ENCODE assay signal across 8 mouse cellular contexts in the genomic region with DNA sequence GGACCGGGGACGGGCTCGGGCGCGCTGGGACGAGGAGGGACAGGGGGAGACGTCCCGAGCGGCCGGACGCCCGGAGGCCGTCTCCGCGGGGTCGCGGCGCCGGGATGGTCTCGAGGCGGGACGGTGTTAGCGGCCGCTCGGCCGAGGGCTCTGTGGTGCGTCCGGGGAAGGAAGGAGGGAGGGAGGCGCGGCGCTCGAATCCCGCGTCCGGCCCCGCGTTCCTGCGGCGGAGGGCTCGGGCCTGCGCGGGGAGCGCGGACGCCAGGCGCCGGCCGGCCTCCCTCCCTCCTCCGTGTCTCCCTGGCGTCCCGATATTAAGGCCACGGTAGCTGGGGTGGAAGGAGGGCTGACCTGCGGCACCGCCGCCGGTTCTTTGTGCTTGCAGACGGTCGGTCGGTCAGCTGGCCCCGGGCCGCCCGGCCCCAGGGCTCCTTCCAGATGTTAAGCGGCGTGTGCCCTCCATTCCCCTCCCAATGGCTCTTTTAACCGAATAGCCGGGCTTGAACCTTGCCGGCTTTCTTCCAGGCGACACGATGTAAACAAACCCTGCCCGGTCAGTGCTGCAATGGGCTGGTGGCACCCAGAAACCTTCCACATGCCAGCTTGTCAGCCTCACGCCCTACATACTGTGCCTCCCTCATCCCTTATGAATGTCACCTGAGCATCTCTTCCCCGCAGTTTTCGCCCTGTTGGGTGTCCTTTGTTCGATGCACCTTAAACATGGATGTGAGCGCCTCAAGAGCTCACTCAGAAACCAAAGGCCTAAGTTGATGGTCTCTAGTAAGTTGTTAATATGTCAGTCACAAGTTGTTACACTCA. TPM values are rescaled to one million over a fixed set of nuclear protein-coding genes. Genes with fewer than 3 reads are reported as not detected.
DNase-seq lines count a peak whose midpoint lies in the region; ATAC-seq lines count a peak whose summit lies in the region.

No protein-coding gene starts in this region.

- peak overlapping the region; percentile 74 for H3K4me2 ChIP-seq in hindbrain, embryonic 16.5 days (ENCODE audit: low read length)
- H3K4me2 ChIP-seq in stomach, embryonic 14.5 days (replicated peaks; ENCODE audit: low read depth, low read length): peak overlapping the region; percentile 79

- H3K4me1 ChIP-seq in hindbrain, embryonic 16.5 days (ENCODE audit: control insufficient read depth, insufficient read depth, low read depth, low read length): peaks cover 12% of the 10 kb centered on the region
- H3K4me1 ChIP-seq in stomach, embryonic 14.5 days (ENCODE audit: control insufficient read depth, insufficient read depth, low read length): no peaks in the 10 kb centered on the region

- peak; percentile 89 for ATAC-seq in hindbrain, embryonic 16.5 days
- ATAC-seq in megakaryocyte-erythroid progenitor cell, adult 5-6 weeks (replicated peaks; ENCODE audit: low FRiP score, low TSS enrichment, poor library complexity, severe bottlenecking): peak; percentile 34
- peak; percentile 74 for ATAC-seq in stomach, embryonic 14.5 days (ENCODE audit: insufficient number of reproducible peaks, insufficient read depth, low FRiP score, low read depth)

- H3K4me3 ChIP-seq in hindbrain, embryonic 16.5 days (ENCODE audit: low read length): peak overlapping the region; percentile 87
- H3K4me3 ChIP-seq in stomach, embryonic 14.5 days (ENCODE audit: low read depth, low read length): peak overlapping the region; percentile 98

- peak overlapping the region; percentile 99 for H3K9ac ChIP-seq in hindbrain, embryonic 16.5 days (ENCODE audit: low read depth, low read length)
- peak overlapping the region; percentile 96 for H3K9ac ChIP-seq in stomach, embryonic 14.5 days (replicated peaks; ENCODE audit: low read depth, low read length)

- no peaks in the 10 kb centered on the region for H3K9me3 ChIP-seq in hindbrain, embryonic 16.5 days (ENCODE audit: control insufficient read depth, low read length)
- no peaks in the 10 kb centered on the region for H3K9me3 ChIP-seq in stomach, embryonic 14.5 days (ENCODE audit: control insufficient read depth, low read depth, low read length)

- H3K36me3 ChIP-seq in hindbrain, embryonic 16.5 days (ENCODE audit: control insufficient read depth, insufficient read depth, low read length): no peaks in the 10 kb centered on the region
- H3K36me3 ChIP-seq in stomach, embryonic 14.5 days (ENCODE audit: control insufficient read depth, insufficient read depth, low read length): no peaks in the 10 kb centered on the region

- peak overlapping the region; percentile 98 for H3K27ac ChIP-seq in hindbrain, embryonic 16.5 days (ENCODE audit: low read depth, low read length)
- H3K27ac ChIP-seq in stomach, embryonic 14.5 days (ENCODE audit: low read length): peak overlapping the region; percentile 94

- H3K27me3 ChIP-seq in hindbrain, embryonic 16.5 days (replicated peaks; ENCODE audit: control insufficient read depth, insufficient read depth, low read length): no peaks in the 10 kb centered on the region
- H3K27me3 ChIP-seq in stomach, embryonic 14.5 days (ENCODE audit: control insufficient read depth, insufficient read depth, low read length): no peaks in the 10 kb centered on the region

- intact Hi-C loops in left cerebral cortex, postnatal 36 days (cut with DNase I): loop anchor here (5.0 to 10.0 kb wide), 2 partner anchors 171 to 191 kb away; a partner anchor contains a TSS

- under 1% methylated on average over 44 of the region's 75 CpGs for WGBS in hindbrain, embryonic 16.5 days
- WGBS in stomach, embryonic 14.5 days: under 1% methylated on average over 72 of the region's 75 CpGs

- peak; percentile 40 to 44 for DNase-seq in right cerebral cortex, postnatal 10 days (ENCODE audit: low spot score in 2 of 2)
- DNase-seq in right cerebral cortex, postnatal 25 days: no peak
- DNase-seq in brain, embryonic 18.5 days (ENCODE audit: low read depth, low spot score): peak; percentile 4
- peak; percentile 36 for DNase-seq in forelimb bud, embryonic 11.5 days (ENCODE audit: low read depth, low spot score)
- peak; percentile 33 to 43 for DNase-seq in left cerebral cortex, postnatal 36 days (ENCODE audit: low spot score in 2 of 2)

RNA-seq across cellular contexts. Expression of a gene that starts 0.9 kb away (rescaled TPM):
- 69.4 and 74.3 TPM in 2 replicates for polyA plus RNA-seq in hindbrain, embryonic 16.5 days (2015; fragmentation: Nextera tagmentation; extraction: Ambion mirVana)
- 100 to 1,000 TPM; 109 to 113 TPM for total RNA-seq in left cerebral cortex, postnatal 36 days (2021)
- 47.4 and 51.2 TPM in 2 replicates for total RNA-seq in megakaryocyte-erythroid progenitor cell, adult 5-6 weeks (2014; fragmentation: Nextera tagmentation)
- total RNA-seq in megakaryocyte-erythroid progenitor cell, adult 5-6 weeks (2017): 72.7 and 101 TPM in 2 replicates
- polyA plus RNA-seq in stomach, embryonic 14.5 days (2014; fragmentation: Nextera tagmentation; extraction: Ambion mirVana): 101 and 106 TPM in 2 replicates

RNA-seq across cellular contexts. Expression of a gene that starts 47.5 kb away (rescaled TPM):
- polyA plus RNA-seq in hindbrain, embryonic 16.5 days (2015; fragmentation: Nextera tagmentation; extraction: Ambion mirVana): 0.05 and 0.06 TPM in 2 replicates
- not detected for total RNA-seq in left cerebral cortex, postnatal 36 days (2021)
- total RNA-seq in megakaryocyte-erythroid progenitor cell, adult 5-6 weeks (2014; fragmentation: Nextera tagmentation): not detected in 2 replicates
- not detected in 2 replicates for total RNA-seq in megakaryocyte-erythroid progenitor cell, adult 5-6 weeks (2017)
- not detected in 2 replicates for polyA plus RNA-seq in stomach, embryonic 14.5 days (2014; fragmentation: Nextera tagmentation; extraction: Ambion mirVana)

Comparison
In these comparisons a context has a peak if more than half of its experiments do, and no peak if none do; other contexts are left out.
1. ATAC-seq: peak in every context shown above with its lines; median percentile 89 in hindbrain, embryonic 16.5 days; 74 in stomach, embryonic 14.5 days; 34 in megakaryocyte-erythroid progenitor cell, adult 5-6 weeks.